Mouse (Mus musculus) hindbrain, postnatal 0 days (tissue): Measurements from ENCODE around the gene Tprn. TPM values are rescaled to one million over a fixed set of nuclear protein-coding genes. Genes with fewer than 3 reads are reported as not detected.
A peak's percentile ranks its signal among the peaks of the same experiment; 100 is the strongest.

Experiments used
- ATAC-seq: fragments of 200-750 bp; cut with Nextera tagmentation; 2 replicates; pipeline ENCODE4 v1.8.0; 2017; ENCODE audit warnings: mild to moderate bottlenecking, moderate TSS enrichment, moderate library complexity
- DNase-seq: peaks from one replicate; pipeline ENCODE4 v3.0.0-alpha.2; 2015; ENCODE audit warnings: low spot score
- H3K27ac ChIP-seq: fragments of 300-500 bp; sonication (generic); 2 replicates; pipeline ENCODE4 v1.5.1; 2014; ENCODE audit warnings: mild to moderate bottlenecking
- H3K27me3 ChIP-seq: fragments of 300-500 bp; sonication (generic); 2 replicates; pipeline ENCODE4 v1.6.1; 2014; ENCODE audit warnings: low read length, mixed read lengths; ENCODE audit not compliant: insufficient read depth
- H3K36me3 ChIP-seq: fragments of 300-500 bp; sonication (generic); 2 replicates; pipeline ENCODE4 v1.6.1; 2014; ENCODE audit warnings: low read length, mixed read lengths; ENCODE audit not compliant: insufficient read depth
- H3K4me1 ChIP-seq: fragments of 300-500 bp; sonication (generic); 2 replicates; pipeline ENCODE4 v1.6.1; 2014; ENCODE audit warnings: antibody characterized with exemption, low read length, mixed read lengths; ENCODE audit not compliant: insufficient read depth
- H3K4me2 ChIP-seq: fragments of 300-500 bp; sonication (generic); 2 replicates; pipeline ENCODE4 v1.6.1; 2014; ENCODE audit warnings: low read depth, mild to moderate bottlenecking, low read length, moderate library complexity, mixed read lengths
- H3K4me3 ChIP-seq: fragments of 300-500 bp; sonication (generic); 2 replicates; pipeline ENCODE4 v1.5.1; 2014; ENCODE audit warnings: low read length
- H3K9ac ChIP-seq: fragments of 300-500 bp; sonication (generic); replicated peaks from 2 replicates; pipeline ENCODE4 v1.6.1; 2014; ENCODE audit warnings: mild to moderate bottlenecking, low read length, moderate library complexity, mixed read lengths
- H3K9me3 ChIP-seq: fragments of 300-500 bp; sonication (generic); 2 replicates; pipeline ENCODE4 v1.6.1; 2016; ENCODE audit warnings: low read length, mixed read lengths
- CTCF ChIP-seq: IDR thresholded peaks from 2 replicates; pipeline ENCODE4 v1.5.1; 2016; ENCODE audit warnings: antibody characterized with exemption, control low read depth, low read depth
- WGBS: fragments of 180-500 bp; shearing (Covaris S2); extraction: QIAGEN DNeasy Blood & Tissue Kit; methylation state at CpG from one replicate; pipeline ENCODE4 v1.1.7; 2014; 5-methylcytosine and 5-hydroxymethylcytosine counted together
- polyA plus RNA-seq: library from polyadenylated mRNA; unstranded; fragments of >200 nt; fragmentation: Nextera tagmentation; extraction: Ambion mirVana; gene quantifications from 2 replicates; pipeline ENCODE4 v1.2.1, GENCODE M21; 2015
- total RNA-seq: library from RNA; depleted of rRNA; stranded (reverse); fragments of >200 nt; gene quantifications from 2 replicates; pipeline ENCODE4 v1.2.3, GENCODE M21; 2014

Gene Tprn
- total and polyA plus RNA-seq, 2 experiments from 2014 or later, result 30.0 to 45.6 TPM

- peaks cover 17% of the 10 kb centered on the region; the same call in 1 of the 2 replicates for H3K27me3 ChIP-seq
- peak; percentile 33; the same call in 1 of the 2 replicates for ATAC-seq
- H3K4me3 ChIP-seq, result peak overlapping the region; percentile 19
- H3K4me1 ChIP-seq, result peaks cover 36% of the 10 kb centered on the region; the same call in 1 of the 2 replicates
- H3K36me3 ChIP-seq, result peaks cover 8% of the 10 kb centered on the region
- peak overlapping the region; percentile 71 for H3K27ac ChIP-seq
- DNase-seq, result peak; percentile 68
- H3K4me2 ChIP-seq, result peak overlapping the region; percentile 53
- WGBS, result under 1% methylated on average over 54 of the region's 54 CpGs
- H3K9ac ChIP-seq, result peak overlapping the region; percentile 38; the same call in 1 of the 2 replicates
- no peak for TF ChIP-seq CTCF
- no peaks in the 10 kb centered on the region for H3K9me3 ChIP-seq
Measured at GRCm38 (mm10) chr2:25290101-25290815, 27.8 kb downstream of the Tprn start.

- Histone ChIP-seq H3K27ac (peak overlapping the region; percentile 71; the same call in 1 of the 2 replicates), H3K4me2 (peak overlapping the region; percentile 53), H3K4me1 (peaks cover 36% of the 10 kb centered on the region; the same call in 1 of the 2 replicates), H3K9me3 (no peaks in the 10 kb centered on the region), H3K27me3 (peaks cover 17% of the 10 kb centered on the region; the same call in 1 of the 2 replicates), H3K9ac (no peak overlapping the region), H3K36me3 (peaks cover 10% of the 10 kb centered on the region), H3K4me3 (peak overlapping the region; percentile 18; the same call in 1 of the 2 replicates)
- TF ChIP-seq CTCF, result no peak
- ATAC-seq (0 out of 2 replicates have a peak, but pooled peaks have one; percentile 24), DNase-seq (peak; percentile 64)
- WGBS, result under 1% methylated on average over 18 of the region's 18 CpGs
Measured at GRCm38 (mm10) chr2:25290816-25291130, 28.4 kb downstream of the Tprn start.

GRCm38 (mm10) chr2:25291184-25292053 is 29.0 kb downstream of the Tprn start:
- H3K4me1 ChIP-seq, result peaks cover 36% of the 10 kb centered on the region; the same call in 1 of the 2 replicates
- H3K36me3 ChIP-seq, result peaks cover 15% of the 10 kb centered on the region
- DNase-seq, result no peak
- H3K9ac ChIP-seq, result peak overlapping the region; percentile 6; the same call in 1 of the 2 replicates
- peaks cover 17% of the 10 kb centered on the region; the same call in 1 of the 2 replicates for H3K27me3 ChIP-seq
- no peaks in the 10 kb centered on the region for H3K9me3 ChIP-seq
- TF ChIP-seq CTCF, result no peak
- peak overlapping the region; percentile 18 for H3K4me3 ChIP-seq
- H3K4me2 ChIP-seq, result peak overlapping the region; percentile 53
- peak overlapping the region; percentile 71; the same call in 1 of the 2 replicates for H3K27ac ChIP-seq
- WGBS, result 11% methylated on average over 31 of the region's 32 CpGs
- no peak for ATAC-seq

- peaks cover 18% of the 10 kb centered on the region for H3K36me3 ChIP-seq
- peaks cover 17% of the 10 kb centered on the region; the same call in 1 of the 2 replicates for H3K27me3 ChIP-seq
- WGBS, result 8% methylated on average over 36 of the region's 43 CpGs
- H3K9ac ChIP-seq, result peak overlapping the region; percentile 6; the same call in 1 of the 2 replicates
- DNase-seq (no peak), ATAC-seq (no peak)
- H3K9me3 ChIP-seq, result no peaks in the 10 kb centered on the region
- peak overlapping the region; percentile 33 for H3K4me2 ChIP-seq
- no peak for TF ChIP-seq CTCF
- peak overlapping the region; percentile 17; the same call in 1 of the 2 replicates for H3K4me3 ChIP-seq
- peaks cover 35% of the 10 kb centered on the region; the same call in 1 of the 2 replicates for H3K4me1 ChIP-seq
- no peak overlapping the region for H3K27ac ChIP-seq
Measured at GRCm38 (mm10) chr2:25292054-25292544, 29.7 kb downstream of the Tprn start.

- Histone ChIP-seq H3K27me3 (peaks cover 17% of the 10 kb centered on the region; the same call in 1 of the 2 replicates), H3K9ac (no peak overlapping the region), H3K36me3 (peaks cover 18% of the 10 kb centered on the region), H3K4me3 (no peak overlapping the region), H3K4me2 (no peak overlapping the region), H3K9me3 (no peaks in the 10 kb centered on the region), H3K27ac (no peak overlapping the region), H3K4me1 (0 out of 2 replicates have a peak, but pooled peaks cover 30% of the 10 kb centered on the region)
- ATAC-seq (no peak), DNase-seq (peak; percentile 77)
- TF ChIP-seq CTCF, result peak; percentile 91
- 0% methylated on average over 1 of the region's 1 CpGs for WGBS
Measured at GRCm38 (mm10) chr2:25292856-25293255, 30.4 kb downstream of the Tprn start.

- TF ChIP-seq CTCF, result no peak
- Histone ChIP-seq H3K36me3 (peaks cover 22% of the 10 kb centered on the region), H3K4me3 (no peak overlapping the region), H3K4me1 (0 out of 2 replicates have a peak, but pooled peaks cover 26% of the 10 kb centered on the region), H3K9ac (no peak overlapping the region; the same call in 1 of the 2 replicates), H3K27me3 (peaks cover 17% of the 10 kb centered on the region; the same call in 1 of the 2 replicates), H3K9me3 (no peaks in the 10 kb centered on the region), H3K27ac (no peak overlapping the region), H3K4me2 (no peak overlapping the region)
- DNase-seq, result no peak
- no peak for ATAC-seq
- WGBS, result 69% methylated on average over 9 of the region's 9 CpGs
Measured at GRCm38 (mm10) chr2:25293706-25294105, 31.3 kb downstream of the Tprn start.
